Mouse (Mus musculus) liver, embryonic 15.5 days (tissue): Measurements from ENCODE around the gene Vrk1. TPM values are rescaled to one million over a fixed set of nuclear protein-coding genes. Genes with fewer than 3 reads are reported as not detected.

Experiments
- polyA plus RNA-seq: library from polyadenylated mRNA; unstranded; fragments of >200 nt; fragmentation: Nextera tagmentation; extraction: Ambion mirVana; gene quantifications from 2 replicates; pipeline ENCODE4 v1.2.1, GENCODE M21; 2015

Vrk1 gene
- polyA plus RNA-seq, 1 experiment from 2014 or later = 87.2 TPM

Other genes starting within 250 kb of the Vrk1 start
- gene Papola, start 225.5 kb upstream of the Vrk1 start, polyA plus RNA-seq = 90.3 and 97.1 TPM in 2 replicates